ENCODE assay signal across 28 mouse cellular contexts in genomic region chr10:36229422-36229821, GRCm38 (mm10).
DNase-seq lines count a peak whose midpoint lies in the region; ATAC-seq and TF ChIP-seq lines count a peak whose summit lies in the region.
"Had no signal": no experiment of that assay in that cellular context is flagged by ENCODE, and none has a peak within 500 bp of the region (broad histone marks: within the 10 kb centered on the region; RNA-seq: fewer than 3 reads in every experiment).

No protein-coding gene starts in this region.

- no peaks in the 10 kb centered on the region for H3K4me1 ChIP-seq in forebrain, embryonic 13.5 days
- H3K4me1 ChIP-seq in forebrain, embryonic 15.5 days: no peaks in the 10 kb centered on the region
- no peaks in the 10 kb centered on the region for H3K4me1 ChIP-seq in hindbrain, embryonic 11.5 days (replicated peaks; ENCODE audit: control insufficient read depth, insufficient read depth, low read length)
- no peaks in the 10 kb centered on the region for H3K4me1 ChIP-seq in hindbrain, embryonic 12.5 days
- H3K4me1 ChIP-seq in midbrain, embryonic 12.5 days: no peaks in the 10 kb centered on the region
- no peaks in the 10 kb centered on the region for H3K4me1 ChIP-seq in midbrain, embryonic 15.5 days
- H3K4me1 ChIP-seq: embryonic facial prominence, embryonic 13.5 days; embryonic facial prominence, embryonic 15.5 days; forebrain, embryonic 10.5 days had no signal

- no peaks in the 10 kb centered on the region for H3K36me3 ChIP-seq in forebrain, embryonic 13.5 days (ENCODE audit: poor library complexity, severe bottlenecking)
- no peaks in the 10 kb centered on the region for H3K36me3 ChIP-seq in forebrain, embryonic 15.5 days
- no peaks in the 10 kb centered on the region for H3K36me3 ChIP-seq in hindbrain, embryonic 11.5 days (ENCODE audit: control insufficient read depth, insufficient read depth, low read length)
- no peaks in the 10 kb centered on the region for H3K36me3 ChIP-seq in hindbrain, embryonic 12.5 days
- H3K36me3 ChIP-seq in midbrain, embryonic 12.5 days: no peaks in the 10 kb centered on the region
- H3K36me3 ChIP-seq in midbrain, embryonic 15.5 days (replicated peaks): no peaks in the 10 kb centered on the region
- H3K36me3 ChIP-seq: embryonic facial prominence, embryonic 13.5 days; embryonic facial prominence, embryonic 15.5 days; forebrain, embryonic 10.5 days; G1E had no signal

- no peak overlapping the region for H3K4me2 ChIP-seq in forebrain, embryonic 13.5 days
- H3K4me2 ChIP-seq in forebrain, embryonic 15.5 days (replicated peaks): no peak overlapping the region
- no peak overlapping the region for H3K4me2 ChIP-seq in hindbrain, embryonic 11.5 days (replicated peaks; ENCODE audit: low read depth, low read length)
- H3K4me2 ChIP-seq in hindbrain, embryonic 12.5 days (replicated peaks): no peak overlapping the region
- no peak overlapping the region for H3K4me2 ChIP-seq in midbrain, embryonic 12.5 days (replicated peaks)
- H3K4me2 ChIP-seq in midbrain, embryonic 15.5 days: no peak overlapping the region
- H3K4me2 ChIP-seq: embryonic facial prominence, embryonic 13.5 days; embryonic facial prominence, embryonic 15.5 days had no signal

- TF ChIP-seq CTCF in brain, embryonic 14.5 days (IDR thresholded peaks at IDR 0.05; ENCODE audit: borderline replicate concordance, extremely low read depth, insufficient read depth, insufficient read length): no peak

- no peak for TF ChIP-seq POLR2A in brain, embryonic 14.5 days (IDR thresholded peaks at IDR 0.05; ENCODE audit: borderline replicate concordance, extremely low read depth, insufficient read depth, insufficient read length, poor library complexity, severe bottlenecking)

- H3K9ac ChIP-seq in forebrain, embryonic 13.5 days: no peak overlapping the region
- no peak overlapping the region for H3K9ac ChIP-seq in forebrain, embryonic 15.5 days (replicated peaks)
- no peak overlapping the region for H3K9ac ChIP-seq in hindbrain, embryonic 11.5 days (ENCODE audit: low read depth, low read length)
- no peak overlapping the region for H3K9ac ChIP-seq in hindbrain, embryonic 12.5 days
- H3K9ac ChIP-seq in midbrain, embryonic 12.5 days (replicated peaks): no peak overlapping the region
- no peak overlapping the region for H3K9ac ChIP-seq in midbrain, embryonic 15.5 days
- H3K9ac ChIP-seq: embryonic facial prominence, embryonic 13.5 days; embryonic facial prominence, embryonic 15.5 days had no signal

- H3K9me3 ChIP-seq in forebrain, embryonic 13.5 days (replicated peaks): no peaks in the 10 kb centered on the region
- H3K9me3 ChIP-seq in forebrain, embryonic 15.5 days: no peaks in the 10 kb centered on the region
- H3K9me3 ChIP-seq in hindbrain, embryonic 11.5 days (ENCODE audit: control insufficient read depth, low read length): no peaks in the 10 kb centered on the region
- H3K9me3 ChIP-seq in hindbrain, embryonic 12.5 days (replicated peaks): no peaks in the 10 kb centered on the region
- 0 out of 2 replicates have a peak, but pooled peaks cover 3% of the 10 kb centered on the region for H3K9me3 ChIP-seq in midbrain, embryonic 12.5 days
- no peaks in the 10 kb centered on the region for H3K9me3 ChIP-seq in midbrain, embryonic 15.5 days
- H3K9me3 ChIP-seq: embryonic facial prominence, embryonic 13.5 days; embryonic facial prominence, embryonic 15.5 days; G1E had no signal

- DNase-seq in hindbrain, embryonic 11.5 days (ENCODE audit: low spot score): peak; percentile 1
- DNase-seq in brain, embryonic 14.5 days (ENCODE audit: low read depth): peak; percentile 38
- DNase-seq: adrenal gland, adult 8-10 months; adrenal gland, postnatal 14 days; adrenal gland, postnatal 36 days; B cell, adult 2 months; cerebellum, adult 11 months; cerebellum, adult 18-20 months; cerebellum, adult 8-10 months; cerebellum, adult 9-11 months; cerebellum, postnatal 14 days; cerebellum, postnatal 36 days; embryo, embryonic 11 days had no signal

- ATAC-seq in forebrain, embryonic 13.5 days: peak; percentile 41; the same call in 1 of the 2 replicates
- ATAC-seq in forebrain, embryonic 15.5 days (replicated peaks): no peak
- ATAC-seq in hindbrain, embryonic 11.5 days (ENCODE audit: low FRiP score): peak; percentile 43; the same call in 1 of the 2 replicates
- no peak for ATAC-seq in hindbrain, embryonic 12.5 days (ENCODE audit: low FRiP score)
- ATAC-seq in midbrain, embryonic 12.5 days (ENCODE audit: low FRiP score, low read depth): peak; percentile 65
- no peak for ATAC-seq in midbrain, embryonic 15.5 days (replicated peaks)
- ATAC-seq: activated CD4-positive, CD25-positive, alpha-beta regulatory T cell, adult 4 months; CD4-positive, CD25-positive, alpha-beta regulatory T cell, adult 4 months; forebrain, embryonic 16.5 days; Patski had no signal

- no peak overlapping the region for H3K27ac ChIP-seq in forebrain, embryonic 13.5 days
- H3K27ac ChIP-seq in forebrain, embryonic 15.5 days (replicated peaks): no peak overlapping the region
- no peak overlapping the region for H3K27ac ChIP-seq in hindbrain, embryonic 11.5 days (ENCODE audit: low read depth, low read length)
- H3K27ac ChIP-seq in hindbrain, embryonic 12.5 days: no peak overlapping the region
- no peak overlapping the region for H3K27ac ChIP-seq in midbrain, embryonic 12.5 days (replicated peaks)
- H3K27ac ChIP-seq in midbrain, embryonic 15.5 days: no peak overlapping the region
- H3K27ac ChIP-seq: embryonic facial prominence, embryonic 13.5 days; embryonic facial prominence, embryonic 15.5 days; forebrain, embryonic 10.5 days had no signal

- no peaks in the 10 kb centered on the region for H3K27me3 ChIP-seq in forebrain, embryonic 13.5 days
- H3K27me3 ChIP-seq in forebrain, embryonic 15.5 days: no peaks in the 10 kb centered on the region
- H3K27me3 ChIP-seq in hindbrain, embryonic 11.5 days (ENCODE audit: control insufficient read depth, insufficient read depth, low read length): no peaks in the 10 kb centered on the region
- H3K27me3 ChIP-seq in hindbrain, embryonic 12.5 days: no peaks in the 10 kb centered on the region
- H3K27me3 ChIP-seq in midbrain, embryonic 12.5 days: no peaks in the 10 kb centered on the region
- no peaks in the 10 kb centered on the region for H3K27me3 ChIP-seq in midbrain, embryonic 15.5 days (replicated peaks)
- H3K27me3 ChIP-seq: CH12.LX; embryonic facial prominence, embryonic 13.5 days; embryonic facial prominence, embryonic 15.5 days; Patski had no signal

- no peak overlapping the region for H3K4me3 ChIP-seq in forebrain, embryonic 13.5 days
- H3K4me3 ChIP-seq in forebrain, embryonic 15.5 days: no peak overlapping the region
- H3K4me3 ChIP-seq in hindbrain, embryonic 11.5 days (ENCODE audit: low read depth, low read length): no peak overlapping the region
- H3K4me3 ChIP-seq in hindbrain, embryonic 12.5 days: no peak overlapping the region
- H3K4me3 ChIP-seq in midbrain, embryonic 12.5 days: no peak overlapping the region
- H3K4me3 ChIP-seq in midbrain, embryonic 15.5 days: no peak overlapping the region
- H3K4me3 ChIP-seq: embryonic facial prominence, embryonic 13.5 days; embryonic facial prominence, embryonic 15.5 days; erythroblast, embryonic 14.5 days; forebrain, embryonic 10.5 days had no signal

Comparison
In these comparisons a context has a peak if more than half of its experiments do, and no peak if none do; other contexts are left out.
1. ATAC-seq: peak in forebrain, embryonic 13.5 days (single experiment), hindbrain, embryonic 11.5 days (single experiment) and midbrain, embryonic 12.5 days (single experiment); none in forebrain, embryonic 15.5 days (single experiment), hindbrain, embryonic 12.5 days (single experiment) and midbrain, embryonic 15.5 days (single experiment).